Mouse (Mus musculus): ENCODE measurements around the gene Myo3a.
"Not testable (repeated sequence)": the region's sequence is repeated elsewhere in the genome, so short reads cannot be mapped to it uniquely, and the experiment has no call there.

- not testable (repeated sequence) for TF ChIP-seq CTCF, EP300 (IDR thresholded peaks at IDR 0.05; ENCODE audit: low read depth)
These were observed 360.3 kb downstream of the Myo3a start for GRCm38 (mm10) chr2:22587469-22588169.

Measured in heart, postnatal 0 days (tissue).